Mouse (Mus musculus) frontal cortex, postnatal 14 days (tissue): ENCODE data around the gene Spout1.

Experiments
- DNase-seq, 2 experiments: peaks; one replicate each; pipeline ENCODE4 v3.0.0; 2022; ENCODE audit warnings: low spot score in 2 of 2

Spout1 gene

GRCm38 (mm10) chr2:30130156-30130555 is 48.1 kb downstream of the Spout1 start:
- no peak for DNase-seq

GRCm38 (mm10) chr2:30128789-30129188 is 49.5 kb downstream of the Spout1 start:
- DNase-seq, result no peak

- DNase-seq, result peak; percentile 89 to 91
Measured at GRCm38 (mm10) chr2:30124472-30125274, 53.6 kb downstream of the Spout1 start, which contains the start of gene Zer1. Gene Zer1 (minus strand): TSS chr2:30124585.

GRCm38 (mm10) chr2:30123729-30124471 is 54.4 kb downstream of the Spout1 start:
- peak in 1 of 2 experiments; percentile 27 for DNase-seq
